Mouse (Mus musculus) right cerebral cortex, postnatal 36 days (tissue): ENCODE results near the gene Gabpb1.
"Not testable (repeated sequence)": the region's sequence is repeated elsewhere in the genome, so short reads cannot be mapped to it uniquely, and the experiment has no call there.

Source experiments
- DNase-seq, 2 experiments: peaks; one replicate each; pipeline ENCODE4 v3.0.0; 2022; ENCODE audit warnings: low spot score in 2 of 2, mixed read lengths in 1 of 2

The Gabpb1 gene

DNA sequence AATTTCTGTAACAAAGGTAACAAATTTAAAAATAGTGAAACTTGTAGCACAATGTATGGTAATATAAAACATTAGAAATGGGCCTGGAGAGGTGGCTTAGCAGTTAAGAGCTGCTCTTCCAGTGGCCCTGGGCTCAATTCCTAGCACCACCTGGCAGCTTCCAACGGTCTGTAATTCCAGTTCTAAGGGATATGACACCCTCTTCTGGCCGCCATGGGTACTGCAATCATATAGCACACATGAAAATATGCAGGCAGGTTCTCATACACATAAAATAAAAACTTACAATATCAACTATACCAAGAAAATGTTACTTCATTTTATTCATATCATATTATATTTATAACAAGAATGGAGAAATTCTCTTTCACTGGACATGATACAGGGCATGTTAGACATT lies 35.8 kb downstream of the Gabpb1 start:
- no peak for DNase-seq

DNA sequence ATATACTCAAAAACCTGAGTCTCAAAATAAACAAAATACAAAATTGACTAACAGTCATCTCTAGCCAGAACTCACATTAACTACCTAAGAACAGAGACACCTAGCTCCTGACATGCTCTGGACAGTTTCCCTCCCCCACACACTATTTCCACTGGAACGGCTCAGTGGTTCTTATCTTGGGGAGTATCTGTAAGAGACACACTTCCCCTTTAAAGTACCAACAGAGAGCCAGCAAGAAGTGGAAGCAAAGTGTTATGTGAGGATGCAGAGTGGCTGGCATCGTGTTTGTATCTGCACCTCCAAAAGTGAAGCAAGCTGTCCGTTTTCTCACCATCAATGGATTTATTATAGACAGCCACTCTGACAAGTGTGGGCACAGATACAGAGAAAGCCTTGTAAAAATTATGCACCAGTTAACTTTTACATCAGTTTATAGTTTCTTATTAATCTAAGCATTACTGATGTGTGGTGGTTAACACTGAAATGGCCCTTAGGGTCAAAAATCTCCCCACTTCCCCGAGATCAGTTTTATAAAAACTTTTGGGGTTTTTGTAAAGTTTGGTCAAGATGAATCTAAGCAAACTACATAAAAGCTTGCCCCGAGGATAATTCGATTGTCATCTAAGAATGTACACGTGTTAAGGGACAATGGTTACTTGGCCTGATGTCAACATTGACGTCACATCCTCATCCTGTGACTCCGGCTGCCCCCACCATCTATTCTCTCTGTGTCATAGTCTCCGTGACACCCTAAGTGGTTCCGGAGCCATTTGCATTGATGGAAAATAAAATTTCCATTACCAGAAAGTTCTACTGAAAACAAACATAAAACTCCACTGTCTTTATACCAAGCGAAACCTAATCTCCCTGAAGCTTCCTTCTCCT lies 40.0 kb downstream of the Gabpb1 start:
- no peak for DNase-seq

- DNase-seq, result no peak
These were observed 43.0 kb downstream of the Gabpb1 start for GRCm38 (mm10) chr2:126633165-126633564.

DNA sequence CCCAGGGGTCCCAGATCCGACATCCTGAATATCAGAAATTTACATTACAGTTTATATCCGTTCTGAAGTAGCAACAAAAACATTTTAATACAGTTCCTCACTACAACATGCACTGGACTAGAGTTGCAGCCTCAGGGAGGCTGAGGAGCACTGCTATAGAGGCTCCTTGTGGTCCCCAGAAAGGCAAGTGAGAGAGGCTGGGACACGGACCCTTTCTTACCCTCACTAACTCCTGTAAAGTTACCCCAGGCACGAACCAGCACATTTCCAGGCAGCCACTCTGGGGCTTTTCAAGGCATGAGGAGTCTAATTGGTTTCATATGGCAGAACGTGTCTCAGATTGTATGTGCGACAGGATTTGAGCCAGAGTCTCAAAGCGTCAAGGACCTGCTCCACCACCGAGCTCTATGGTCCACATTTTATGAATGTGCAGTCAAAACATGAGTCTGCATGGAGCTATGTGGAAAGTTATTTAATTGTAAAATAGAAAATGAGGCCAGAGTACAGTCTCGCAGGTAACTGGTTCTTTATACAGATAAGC lies 47.6 kb downstream of the Gabpb1 start:
- no peak for DNase-seq

DNA sequence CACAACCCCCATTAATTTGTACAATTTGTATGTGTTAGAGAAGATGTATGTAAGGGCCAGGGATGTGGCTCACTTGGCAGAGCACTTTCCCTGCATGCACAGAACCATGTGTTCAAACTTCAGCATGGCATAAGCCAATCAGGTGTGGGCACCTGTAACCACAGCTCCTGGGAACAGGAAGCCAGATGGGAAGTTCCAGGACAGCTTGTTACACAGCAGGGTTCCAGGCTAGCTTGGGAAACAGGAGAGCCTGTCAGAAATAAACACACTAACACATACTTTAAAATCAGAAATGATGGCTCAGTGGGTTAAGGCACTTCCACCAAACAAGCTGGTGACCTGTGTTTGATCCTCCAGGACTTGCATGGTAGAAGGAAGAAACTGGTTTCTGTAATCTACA lies 53.0 kb downstream of the Gabpb1 start:
- no peak for DNase-seq

DNA sequence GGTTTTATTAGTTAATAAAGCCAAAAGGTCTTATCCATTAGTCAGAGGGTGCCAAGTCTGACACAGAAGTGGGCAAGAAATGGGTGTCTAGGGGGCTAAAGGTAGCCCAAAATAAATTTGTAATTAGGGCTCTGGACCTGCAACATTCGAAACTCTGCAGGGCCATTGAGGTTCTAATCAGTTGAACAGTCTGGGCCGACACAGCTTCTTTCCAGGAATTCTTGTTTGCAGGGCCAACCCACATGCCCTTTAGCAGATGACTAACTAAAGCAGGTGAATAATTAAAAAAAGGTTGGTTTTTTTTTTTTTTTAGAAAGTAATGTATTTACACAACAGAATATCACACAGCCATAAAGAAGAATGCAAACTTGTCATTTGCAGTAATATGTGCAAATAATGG lies 53.7 kb downstream of the Gabpb1 start:
- DNase-seq, result no peak

DNA sequence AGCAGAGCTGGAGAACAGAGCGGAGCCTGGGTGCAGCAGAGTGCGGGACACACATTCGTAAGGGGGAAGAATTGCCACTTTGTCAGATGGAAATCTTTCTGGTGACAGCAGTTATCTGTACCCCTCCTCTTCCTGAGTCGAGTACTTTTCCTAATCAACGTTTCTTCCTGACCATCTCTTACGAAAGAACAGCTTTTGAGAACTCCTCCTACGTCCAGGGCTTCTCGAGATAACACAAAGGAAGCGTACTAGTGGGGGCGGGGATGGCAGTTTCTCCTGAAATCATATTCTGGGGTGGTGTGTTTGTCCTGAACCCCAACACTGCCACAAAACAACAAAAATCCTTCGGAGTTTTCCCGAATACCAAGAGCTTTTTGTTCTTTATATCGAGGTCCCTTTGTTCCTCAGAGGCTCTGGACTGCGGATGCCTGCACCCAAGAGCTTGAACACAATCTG lies 56.9 kb downstream of the Gabpb1 start, which contains the start of gene Hdc:
Gene Hdc (minus strand): TSS at position 51 of the 456 bp plus-strand sequence.
- DNase-seq, result no peak

DNA sequence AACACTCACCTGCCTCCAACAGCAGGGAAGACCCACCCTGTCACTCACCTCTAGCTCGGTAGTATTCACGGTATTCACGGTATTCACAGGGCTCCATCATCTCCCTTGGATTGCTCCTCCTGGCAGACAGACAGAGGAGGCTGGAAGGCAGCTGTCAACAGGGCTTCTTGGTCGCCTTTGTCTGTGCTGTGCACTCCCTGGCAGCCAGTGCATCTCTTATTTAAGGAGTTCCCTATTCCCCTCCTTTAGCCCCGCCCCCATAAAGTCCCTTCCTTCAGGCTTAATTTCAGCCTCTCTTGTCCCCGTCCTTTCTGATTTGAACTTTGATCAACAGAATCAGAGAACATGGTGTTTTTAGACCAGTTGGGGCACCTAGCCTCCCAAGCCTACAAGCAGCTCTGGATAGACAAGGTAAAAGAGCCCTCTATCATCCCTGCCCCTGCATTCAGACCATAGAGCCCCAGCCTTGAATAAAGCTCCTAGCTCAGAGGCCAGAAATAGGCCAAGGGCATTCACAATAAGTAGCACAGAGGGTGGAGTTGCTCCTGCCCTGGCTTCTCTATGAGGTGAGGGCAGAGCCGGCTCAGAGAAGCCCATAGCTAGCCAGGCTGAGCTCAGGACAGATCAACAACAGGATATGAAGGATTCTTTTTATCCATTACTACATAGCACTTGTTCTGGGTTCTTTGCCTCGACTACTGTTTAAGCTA lies 57.5 kb downstream of the Gabpb1 start:
- DNase-seq, result no peak

- DNase-seq, result no peak
These were observed 60.8 kb downstream of the Gabpb1 start for GRCm38 (mm10) chr2:126615355-126615754.

GRCm38 (mm10) chr2:126609600-126609999 lies 66.5 kb downstream of the Gabpb1 start:
- DNase-seq, result not testable (repeated sequence)

GRCm38 (mm10) chr2:126607553-126608203 lies 68.5 kb downstream of the Gabpb1 start:
- DNase-seq, result no peak

DNA sequence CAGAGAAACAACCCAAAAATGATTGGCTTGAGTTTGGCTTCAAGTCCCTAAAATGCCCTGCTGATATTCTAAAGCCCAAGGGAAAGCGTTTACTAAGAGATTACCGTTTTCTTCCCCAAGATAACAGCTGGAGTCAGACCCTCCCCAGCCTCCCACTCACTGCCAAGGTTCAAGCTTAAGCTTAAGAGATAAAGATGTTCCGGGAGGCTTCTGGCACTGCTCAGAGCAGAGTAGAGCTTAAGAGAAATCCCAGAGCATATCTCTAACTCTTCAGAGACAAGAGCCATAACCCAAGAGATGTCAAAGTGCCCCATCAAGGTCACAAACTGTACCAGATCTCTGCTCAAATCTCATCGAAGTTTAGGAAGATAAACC lies 69.5 kb downstream of the Gabpb1 start:
- no peak for DNase-seq

DNA sequence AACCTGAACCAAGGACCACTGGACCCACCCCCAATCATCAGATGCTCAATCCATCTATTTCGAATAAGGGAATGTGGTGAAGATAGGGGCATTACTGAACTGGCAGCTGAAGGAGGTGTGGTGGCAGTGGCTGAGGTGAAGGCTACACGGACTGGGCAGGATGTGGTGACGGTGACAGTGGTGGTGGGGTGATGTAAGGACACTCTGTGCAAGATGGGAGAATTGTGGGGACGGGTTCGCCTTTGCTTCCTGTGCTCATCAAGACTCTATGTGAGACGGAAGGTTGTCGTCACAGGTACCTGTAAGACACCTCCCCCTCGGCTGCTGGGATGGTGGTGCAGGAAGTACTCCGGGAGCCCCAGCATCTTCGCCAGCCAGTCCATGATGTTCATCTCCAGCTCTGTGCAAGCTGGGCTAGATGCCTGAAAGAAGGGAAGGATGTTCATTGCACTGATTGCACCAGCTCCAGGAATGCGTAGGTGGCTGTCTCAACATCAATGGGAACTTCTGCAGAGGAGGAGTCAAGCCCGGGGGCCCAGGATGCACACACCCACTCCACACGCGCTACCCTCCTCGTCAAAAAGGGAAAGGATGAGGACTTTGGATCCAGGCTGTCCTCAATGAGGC lies 70.0 kb downstream of the Gabpb1 start:
- no peak for DNase-seq

- DNase-seq, result no peak
These were observed 74.1 kb downstream of the Gabpb1 start for GRCm38 (mm10) chr2:126601918-126602600.

DNA sequence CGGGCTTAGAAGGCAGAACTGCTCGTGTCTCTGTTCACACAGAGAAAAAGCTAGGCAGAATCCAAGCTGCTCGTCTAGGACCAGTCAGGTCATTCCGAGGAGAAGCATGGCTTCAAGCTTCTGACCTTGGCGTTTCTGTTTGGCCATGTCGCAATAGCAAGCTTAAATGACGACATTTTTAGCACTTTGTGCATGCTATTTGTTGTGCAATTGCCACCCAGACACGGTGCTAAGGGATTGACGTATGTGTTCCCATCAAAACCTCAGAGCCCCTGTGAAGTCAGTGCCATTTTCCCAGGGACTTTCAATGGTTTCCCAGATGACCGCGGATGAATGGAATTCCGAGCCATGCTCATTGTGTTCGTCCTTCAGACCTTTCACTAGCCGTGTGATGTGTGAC lies 75.6 kb downstream of the Gabpb1 start:
- no peak for DNase-seq

- DNase-seq, result no peak
These were observed 77.1 kb downstream of the Gabpb1 start for GRCm38 (mm10) chr2:126599005-126599404.

GRCm38 (mm10) chr2:126598359-126598758 lies 77.8 kb downstream of the Gabpb1 start:
- DNase-seq, result no peak

- no peak for DNase-seq
These were observed 78.6 kb downstream of the Gabpb1 start for GRCm38 (mm10) chr2:126597279-126598241.

DNA sequence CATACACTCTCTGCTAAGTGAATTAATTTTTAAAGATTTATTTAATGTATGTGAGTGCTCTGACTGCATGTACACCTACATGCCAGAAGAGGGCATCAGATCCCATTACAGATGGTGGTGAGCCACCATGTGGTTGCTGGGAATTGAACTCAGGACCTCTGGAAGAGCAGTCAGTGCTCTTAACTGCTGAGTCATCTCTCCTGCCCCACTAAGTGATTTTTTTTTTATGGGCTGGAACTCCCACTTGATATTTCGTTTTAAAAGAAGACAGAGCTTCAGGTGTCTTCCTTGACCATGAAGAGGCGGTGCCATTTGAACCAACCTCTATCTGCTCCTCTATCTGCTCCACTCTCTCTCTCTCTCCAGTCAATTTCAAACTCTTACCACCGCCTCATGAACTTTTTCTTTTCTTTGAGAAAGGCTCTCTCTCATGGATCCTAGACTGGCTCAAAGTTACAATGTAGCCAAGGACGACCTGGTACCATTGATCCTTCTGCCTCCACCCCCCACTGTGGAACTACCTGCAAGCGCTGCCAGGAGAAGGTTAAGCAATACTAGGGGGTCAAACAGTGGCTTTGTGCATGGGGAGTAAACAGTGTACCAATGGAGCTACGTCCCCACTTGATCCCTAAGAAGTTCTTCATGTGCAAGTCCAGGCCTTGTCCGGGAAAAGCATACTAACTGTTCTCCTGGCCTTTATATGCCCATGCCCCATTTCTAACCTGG lies 79.6 kb downstream of the Gabpb1 start:
- no peak for DNase-seq
